Mouse (Mus musculus) lung, postnatal 36 days (tissue): ENCODE data around the gene Ifnlr1.
"Not testable (repeated sequence)": the region's sequence is repeated elsewhere in the genome, so short reads cannot be mapped to it uniquely, and the experiment has no call there.

Experiments
- DNase-seq: peaks from one replicate; pipeline ENCODE4 v3.0.0; 2022; ENCODE audit warnings: mixed read lengths

Gene Ifnlr1

DNA sequence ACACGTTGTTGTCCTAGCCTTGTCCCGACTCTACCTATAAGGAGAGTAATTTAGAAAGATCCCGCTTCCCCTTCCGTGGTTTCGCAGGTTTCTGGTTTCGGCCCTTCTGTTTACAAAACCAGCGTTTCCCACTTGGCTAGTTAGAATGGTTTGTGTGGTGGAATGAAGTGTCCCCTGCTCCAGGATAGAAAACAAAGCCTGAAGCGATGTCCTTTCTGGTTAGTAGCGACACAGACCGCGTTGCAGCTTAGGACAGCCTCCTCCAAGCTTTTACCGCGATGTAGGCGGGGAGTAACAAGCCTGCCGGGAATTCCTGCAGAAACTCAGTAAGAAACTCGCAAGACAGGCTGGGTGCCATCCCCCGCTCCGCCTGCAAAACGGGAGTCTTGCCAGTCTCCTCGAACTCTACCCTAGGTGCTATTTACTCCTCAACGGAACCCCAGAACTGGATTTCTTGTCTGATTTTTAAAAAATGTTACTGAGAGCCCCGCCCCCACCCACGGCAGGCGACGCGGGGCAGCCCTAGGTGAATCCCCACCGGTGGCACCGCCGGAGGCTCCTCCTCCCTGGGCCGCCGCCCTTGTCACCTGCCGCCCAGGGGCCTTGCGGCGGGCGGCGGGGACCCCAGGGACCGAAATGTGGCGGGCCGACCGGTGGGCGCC lies at the start of gene Ifnlr1:
Gene Ifnlr1, plus strand, starts transcription at position 382 of the 662 bp plus-strand sequence.
- peak; percentile 61 for DNase-seq

DNA sequence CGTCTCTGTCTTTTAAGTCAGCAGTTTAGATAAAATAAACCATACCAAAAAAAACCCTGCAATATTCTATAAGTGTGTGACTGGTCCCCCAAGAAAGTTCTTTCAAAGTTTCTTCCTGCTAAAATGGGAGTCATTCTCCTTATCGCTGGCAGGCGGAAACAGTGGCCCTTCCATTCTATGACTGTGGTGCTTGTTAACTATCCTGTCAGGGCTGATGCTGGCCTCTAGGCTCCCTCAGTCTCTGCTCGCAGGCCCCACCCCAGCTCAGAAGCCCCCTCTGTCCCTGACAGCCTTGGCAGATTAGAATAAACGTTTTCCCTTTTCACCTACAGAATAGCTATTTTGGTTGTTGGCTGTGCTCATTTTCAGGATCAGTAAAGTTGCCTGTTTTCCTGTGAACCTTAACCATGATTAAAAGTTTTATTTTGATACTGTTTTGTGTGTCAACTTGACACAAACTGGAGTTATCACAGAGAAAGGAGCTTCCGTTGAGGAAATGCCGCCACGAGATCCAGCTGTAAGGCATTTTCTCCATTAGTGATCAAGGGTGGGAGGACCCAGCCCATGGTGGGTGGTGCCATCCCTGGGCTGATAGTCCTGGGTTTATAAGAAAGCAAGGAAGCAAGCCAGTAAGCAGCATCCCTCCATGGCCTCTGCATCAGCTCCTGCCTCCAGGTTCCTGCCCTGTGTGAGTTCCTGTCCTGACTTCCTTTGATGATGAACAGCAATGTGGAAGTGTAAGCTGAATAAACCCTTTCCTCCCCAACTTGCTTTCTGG lies 44.6 kb upstream of the Ifnlr1 start:
- not testable (repeated sequence) for DNase-seq

DNA sequence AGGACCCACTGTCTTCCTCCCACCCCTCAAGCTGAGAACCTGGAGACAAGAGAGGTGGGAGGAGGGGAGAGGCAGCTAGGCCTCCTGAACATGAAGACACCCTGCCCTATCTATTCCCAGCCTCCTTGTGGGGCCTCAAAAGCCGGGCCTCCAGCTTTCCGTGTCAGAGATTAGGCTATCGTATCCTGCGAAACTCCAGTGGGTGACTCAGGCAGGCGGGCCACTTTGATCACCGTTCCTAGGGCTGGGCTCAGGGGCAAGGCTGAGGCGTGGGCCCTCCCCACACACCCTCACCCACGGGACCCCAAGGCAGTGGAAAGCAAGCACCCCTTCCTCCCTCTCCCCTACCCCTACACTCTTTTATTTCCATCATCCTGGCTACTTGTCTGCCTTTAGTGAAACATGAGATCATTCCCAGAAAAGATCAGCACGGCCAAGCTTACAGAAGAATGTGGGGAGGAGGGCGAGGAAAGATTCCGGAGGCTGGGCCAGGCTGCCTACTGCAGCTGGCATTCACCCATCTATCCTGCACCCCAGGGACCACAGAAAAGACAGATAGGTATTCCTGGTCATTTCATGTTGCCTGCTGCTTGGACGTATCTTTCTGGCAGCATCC lies 41.0 kb upstream of the Ifnlr1 start:
- no peak for DNase-seq

DNA sequence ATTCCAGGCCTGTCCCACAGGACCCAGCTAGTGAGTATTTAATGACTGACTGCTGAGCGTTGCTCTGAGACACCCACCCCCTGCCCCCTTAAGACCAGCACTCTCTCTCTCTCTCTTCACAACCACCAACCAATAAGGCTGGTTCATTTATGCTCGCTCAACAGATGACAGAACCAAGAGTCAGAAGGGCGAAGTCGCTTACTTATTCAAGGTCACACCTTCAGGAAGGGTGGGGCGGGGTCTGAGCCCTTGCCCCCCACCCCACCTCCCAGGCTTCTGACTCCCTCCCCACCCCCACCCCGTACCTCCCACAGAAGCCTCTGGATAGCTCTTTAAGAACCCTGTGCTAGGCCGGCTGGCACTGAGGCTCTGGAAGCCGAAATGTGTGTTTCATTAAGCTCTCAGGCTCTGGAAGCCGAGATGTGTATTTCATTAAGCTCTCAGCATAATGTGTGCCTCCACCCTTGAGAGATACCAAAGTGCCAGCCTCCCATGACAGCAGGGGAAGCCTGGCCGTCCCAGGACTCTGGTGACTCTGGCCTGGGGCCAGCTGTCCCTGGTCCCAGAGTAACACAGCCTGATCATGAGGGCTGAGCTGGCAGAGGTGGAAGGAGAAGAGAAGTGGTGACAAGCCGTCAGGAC lies 33.0 kb upstream of the Ifnlr1 start:
- DNase-seq = no peak

DNA sequence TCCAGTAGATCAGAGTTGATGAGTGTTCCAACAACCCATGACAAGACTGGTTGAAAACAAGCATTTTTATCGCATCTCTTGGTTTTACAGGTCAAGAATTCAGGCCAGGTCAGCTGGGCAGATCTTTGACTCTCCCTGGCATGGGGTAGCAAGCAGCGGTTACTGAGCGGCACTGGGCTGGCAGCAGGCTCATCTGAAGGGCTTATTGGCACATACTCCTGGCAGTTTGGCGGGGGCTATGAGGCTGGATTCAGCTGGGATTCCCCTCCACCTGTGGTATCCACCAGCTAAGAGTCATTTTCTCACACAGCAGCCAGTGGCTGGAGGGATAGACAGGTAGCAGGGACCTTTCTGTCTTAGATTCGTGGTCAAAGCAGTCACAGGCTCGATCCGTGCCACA lies 32.1 kb upstream of the Ifnlr1 start:
- no peak for DNase-seq

DNA sequence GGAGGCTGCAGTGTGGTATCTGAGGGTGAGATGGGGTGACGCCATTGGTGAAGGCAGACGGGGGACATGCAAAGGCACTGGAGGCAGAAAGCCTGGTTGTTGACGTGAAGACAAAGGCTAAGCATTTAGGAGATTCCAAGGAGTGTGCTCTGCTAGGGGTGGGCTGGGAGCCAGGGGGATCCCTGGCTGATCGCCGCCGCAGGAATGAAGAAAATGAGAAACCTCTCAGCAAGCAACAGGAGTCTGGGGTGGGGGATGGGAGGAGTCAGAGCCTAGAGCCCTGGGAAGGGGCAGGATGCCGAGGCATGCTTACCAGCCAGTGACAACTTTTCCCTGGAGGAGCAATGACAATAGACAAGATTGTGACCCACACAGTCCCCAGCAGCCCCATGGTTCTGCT lies 30.6 kb upstream of the Ifnlr1 start:
- peak; percentile 34 for DNase-seq

DNA sequence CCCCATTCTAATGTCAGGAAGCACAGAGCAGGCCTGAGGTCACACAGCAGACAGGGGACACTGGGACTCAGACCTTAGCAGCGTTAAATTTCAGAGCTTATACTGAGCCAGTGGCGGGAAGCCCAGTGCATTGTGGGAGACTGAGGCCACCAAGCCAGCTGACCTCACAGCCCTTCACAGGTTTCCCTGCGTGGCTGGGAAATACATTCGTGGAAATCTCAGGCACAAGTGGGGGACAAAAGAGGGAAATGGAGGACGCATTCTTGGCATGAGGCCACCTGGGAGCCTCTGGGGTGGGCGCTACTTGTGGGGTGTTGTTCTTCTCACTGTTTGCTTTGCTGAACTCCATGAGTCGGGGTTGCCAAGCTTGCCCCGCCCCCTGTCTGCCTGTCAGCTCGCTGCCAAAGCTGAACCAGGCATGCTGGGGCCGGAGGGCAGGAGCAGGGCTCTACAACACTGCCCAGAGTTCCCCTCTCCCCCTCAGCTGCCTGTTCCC lies 29.9 kb upstream of the Ifnlr1 start:
- peak; percentile 48 for DNase-seq

DNA sequence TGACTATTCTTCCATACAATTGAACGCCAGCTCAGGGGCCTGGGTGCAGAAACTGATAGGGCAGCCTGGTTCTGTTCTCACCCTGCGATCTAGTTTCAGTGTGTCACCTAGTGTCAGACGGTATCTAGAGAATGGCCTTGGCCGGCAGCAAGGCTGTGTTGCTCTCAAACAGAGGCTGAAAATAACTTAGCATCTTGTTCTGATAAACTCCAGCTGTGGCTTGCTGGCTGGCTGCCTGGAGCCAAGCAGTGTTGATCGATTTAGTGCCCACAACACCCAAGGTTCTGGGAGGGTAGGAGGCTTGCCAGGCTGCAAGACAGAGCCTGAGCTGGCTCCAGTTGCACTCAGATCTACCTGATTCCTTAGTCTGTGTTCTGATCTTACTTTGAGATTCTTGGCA lies 27.6 kb upstream of the Ifnlr1 start:
- peak; percentile 24 for DNase-seq

DNA sequence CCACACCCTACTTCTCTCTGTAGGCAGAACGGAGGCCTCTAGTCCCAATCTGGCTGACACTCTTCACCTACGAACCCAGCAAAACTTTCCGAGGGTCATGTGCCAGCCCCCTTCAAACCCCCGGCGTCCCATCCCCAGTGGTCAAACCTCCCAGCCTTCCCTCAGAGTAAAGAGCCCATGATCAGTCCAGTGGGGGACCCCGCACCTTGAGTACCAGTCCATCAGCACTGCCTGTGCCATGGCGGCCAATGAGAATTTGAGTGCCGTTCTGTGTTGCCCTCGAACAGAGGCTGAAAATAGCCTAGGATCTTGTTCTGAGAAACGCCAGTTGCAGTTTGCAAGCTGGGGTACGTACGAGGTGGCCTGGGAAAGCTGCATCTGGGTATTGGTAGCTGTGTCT lies 27.2 kb upstream of the Ifnlr1 start:
- DNase-seq = no peak

DNA sequence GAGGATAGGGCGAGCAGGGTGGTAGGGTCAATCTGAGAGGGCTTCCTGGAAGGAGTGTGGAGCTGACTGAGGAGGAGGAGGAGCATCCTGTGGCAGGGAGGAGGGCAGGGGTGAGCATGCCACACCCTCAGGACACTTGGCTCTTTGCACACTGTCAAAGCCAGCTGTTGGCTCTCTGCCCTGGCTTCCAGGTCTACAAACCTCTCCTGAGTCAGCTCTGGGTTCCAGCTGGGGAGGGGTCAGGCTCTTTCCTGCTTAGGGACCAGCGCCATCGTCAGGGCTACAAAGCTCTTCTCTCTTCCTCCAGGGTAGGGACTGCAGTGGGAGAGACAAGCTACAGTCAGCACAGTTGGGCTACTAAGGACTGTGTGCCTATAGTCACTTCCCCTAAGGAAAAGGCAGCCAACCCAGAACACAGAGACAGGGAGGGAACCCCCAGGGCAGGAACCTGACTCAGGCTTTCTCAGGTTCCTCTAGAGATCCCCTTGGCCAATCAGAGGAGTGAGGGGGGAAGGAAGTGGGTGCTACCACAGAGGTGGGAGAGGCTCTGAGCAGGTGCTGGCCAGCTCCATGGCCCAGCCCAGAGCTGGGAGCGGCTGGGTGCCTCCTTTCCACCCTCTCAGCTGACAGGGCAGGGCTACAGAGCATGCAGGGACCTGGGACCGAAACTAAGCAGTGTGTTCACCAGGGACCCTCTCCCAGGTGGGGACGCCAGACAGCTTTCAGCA lies 24.8 kb upstream of the Ifnlr1 start:
- DNase-seq = peak; percentile 32

DNA sequence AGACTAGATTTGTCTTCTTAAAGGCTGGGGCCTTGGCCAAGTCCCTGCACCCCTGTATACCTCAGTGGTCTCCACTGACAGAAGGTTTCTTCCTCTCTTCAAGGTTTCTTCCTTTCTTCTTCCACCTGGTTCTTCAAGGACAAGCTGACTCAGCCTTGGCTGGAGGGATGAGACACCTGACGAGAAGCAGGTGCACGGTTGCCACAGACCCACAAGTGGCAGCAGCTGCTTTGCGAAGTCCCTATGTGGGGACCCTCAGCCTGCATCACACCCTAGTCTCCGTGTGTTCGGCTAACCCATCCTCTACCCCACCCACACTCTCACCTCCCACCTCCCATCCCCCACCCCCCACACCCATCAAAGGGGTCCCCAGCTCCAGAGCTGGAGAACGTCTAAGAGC lies 24.1 kb upstream of the Ifnlr1 start:
- DNase-seq = no peak

DNA sequence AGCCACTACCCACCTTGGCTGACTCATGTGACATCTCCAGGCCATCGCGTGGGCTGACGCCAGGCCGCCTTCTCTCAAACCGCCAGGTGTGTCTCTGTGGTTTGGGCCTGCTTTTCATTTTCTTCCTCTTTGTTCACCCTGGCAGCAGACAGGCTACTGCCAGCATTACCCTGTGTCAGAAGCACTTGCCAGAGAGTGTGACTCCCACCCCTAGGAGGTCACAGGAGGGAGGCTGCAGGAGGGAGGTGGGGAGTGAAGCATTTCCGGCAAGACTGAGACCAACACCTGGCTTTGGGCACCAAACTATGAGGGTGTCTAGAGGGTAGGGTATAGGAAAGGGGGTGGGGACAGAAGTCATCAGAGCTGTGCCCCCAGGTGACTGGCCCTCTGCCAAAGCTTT lies 21.4 kb upstream of the Ifnlr1 start:
- no peak for DNase-seq

DNA sequence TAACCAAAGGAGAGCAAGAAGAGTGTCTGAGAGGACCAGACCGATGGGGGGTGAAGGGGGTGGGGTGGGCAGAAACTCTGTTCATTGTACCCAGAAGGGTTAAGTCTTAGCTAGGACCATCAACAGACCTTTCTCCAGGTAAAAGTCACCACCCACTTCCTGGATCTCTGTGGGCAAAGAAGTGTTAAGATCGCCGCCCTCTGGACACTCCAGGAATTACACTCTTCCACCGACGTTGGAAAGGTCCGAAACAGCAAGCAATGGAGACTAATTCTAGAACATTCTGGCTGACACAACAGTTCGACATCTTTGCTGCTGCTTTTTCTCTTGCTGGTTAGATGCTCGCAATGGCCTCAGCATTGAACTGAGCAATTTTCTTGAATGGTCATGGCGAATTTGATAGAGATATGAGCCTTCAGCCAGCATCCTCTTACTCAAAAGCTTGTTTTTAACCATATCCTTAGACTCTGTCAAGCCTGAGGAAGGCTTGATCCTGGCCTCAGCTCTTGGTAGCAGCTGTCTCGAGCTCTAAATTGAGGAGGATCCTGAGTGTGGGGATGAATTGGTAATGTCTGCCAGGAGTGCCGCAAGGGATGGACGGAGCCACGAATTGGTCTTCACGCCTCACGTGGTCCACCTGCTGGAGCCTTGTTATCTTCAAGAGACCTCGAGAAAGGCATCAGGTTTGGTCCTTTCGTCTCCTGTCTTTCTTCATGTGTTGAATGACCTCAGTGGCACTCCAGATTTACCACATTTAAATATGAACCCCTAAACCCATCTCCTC lies 19.7 kb upstream of the Ifnlr1 start:
- DNase-seq = peak; percentile 80

DNA sequence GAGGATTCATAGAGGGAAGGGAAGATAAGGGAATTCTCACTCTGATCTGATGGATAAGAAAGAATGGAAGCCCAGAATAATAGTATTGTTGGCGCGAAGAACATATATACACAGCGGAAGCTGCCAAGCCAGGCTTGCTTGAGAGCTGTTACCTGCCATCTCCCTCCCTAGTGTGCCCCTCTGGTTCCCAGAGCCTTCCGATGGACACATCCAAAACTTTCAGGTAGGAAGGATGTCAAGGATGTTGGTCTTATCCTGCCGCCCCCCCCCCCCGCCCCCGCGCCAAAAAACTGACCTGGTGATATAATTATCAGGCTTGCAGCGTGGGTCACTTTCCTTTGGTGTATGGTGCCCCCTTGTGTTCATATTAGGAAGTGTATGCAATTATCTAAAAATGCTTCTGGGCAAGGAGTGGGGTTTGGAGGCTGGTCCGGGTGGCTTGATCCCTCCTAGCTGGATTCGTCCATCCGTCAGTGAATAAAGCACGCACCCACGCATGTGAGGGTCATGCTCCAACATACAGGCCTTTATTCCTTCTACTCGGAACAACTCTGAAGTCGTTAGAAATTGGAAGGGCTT lies 18.7 kb upstream of the Ifnlr1 start:
- DNase-seq = peak; percentile 80

DNA sequence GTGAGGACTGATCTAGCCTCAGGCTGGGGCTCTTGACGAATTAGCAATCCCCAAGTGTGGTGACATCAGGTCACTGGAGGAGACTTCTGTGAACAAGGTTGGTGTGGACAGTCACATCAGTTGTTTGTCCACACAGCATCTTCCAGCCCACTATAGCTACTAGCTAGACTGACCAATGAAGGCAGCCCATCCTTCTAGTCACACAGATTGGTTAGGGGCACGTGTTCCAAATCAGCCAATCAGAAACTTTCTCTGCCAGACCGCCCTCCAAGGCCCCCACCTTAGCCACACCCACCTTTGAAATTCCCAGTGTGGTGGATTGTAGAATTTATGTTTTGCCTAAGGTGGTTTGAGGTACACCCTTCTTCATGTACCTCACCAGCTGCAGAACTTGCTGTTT lies 12.6 kb upstream of the Ifnlr1 start:
- no peak for DNase-seq

DNA sequence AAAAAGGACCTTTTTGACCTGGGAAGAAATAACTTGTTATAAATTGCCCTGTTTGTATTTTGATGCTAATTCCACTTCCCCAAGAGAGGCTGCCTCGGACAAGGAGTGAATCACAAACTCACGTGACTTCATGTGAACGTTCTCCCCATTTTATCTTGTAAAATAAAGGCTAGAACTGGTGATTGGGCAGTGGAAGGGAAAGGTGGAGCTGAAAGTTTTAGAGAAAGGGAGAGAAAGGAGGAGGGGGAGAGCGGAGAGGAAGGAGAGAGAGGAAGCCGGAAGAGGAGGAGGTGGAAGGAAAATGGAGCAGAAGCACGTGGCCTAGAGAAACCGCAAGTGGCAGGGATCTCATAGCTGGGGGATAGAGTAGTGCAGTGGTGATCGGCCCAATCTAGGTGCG lies 11.1 kb upstream of the Ifnlr1 start:
- DNase-seq = no peak

DNA sequence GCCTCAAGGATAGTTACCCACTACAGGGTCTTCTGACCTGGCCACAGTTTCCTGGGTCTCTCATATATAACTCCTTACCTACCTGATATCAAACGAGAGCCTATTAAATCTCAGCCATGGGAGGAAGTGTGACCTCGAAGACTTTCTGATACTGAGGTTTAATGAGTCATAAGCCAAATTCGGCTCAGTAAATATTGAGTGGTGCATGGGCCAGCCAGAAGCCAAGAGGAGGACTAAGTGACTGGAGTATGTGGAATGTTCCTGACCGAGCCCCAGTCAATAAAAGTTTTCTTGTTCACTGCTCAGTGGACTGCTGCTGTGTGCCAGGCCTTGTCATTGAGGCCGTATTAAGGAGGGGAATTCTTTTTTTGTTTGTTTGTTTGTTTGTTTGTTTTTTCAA lies 9.6 kb upstream of the Ifnlr1 start:
- DNase-seq = peak; percentile 74

DNA sequence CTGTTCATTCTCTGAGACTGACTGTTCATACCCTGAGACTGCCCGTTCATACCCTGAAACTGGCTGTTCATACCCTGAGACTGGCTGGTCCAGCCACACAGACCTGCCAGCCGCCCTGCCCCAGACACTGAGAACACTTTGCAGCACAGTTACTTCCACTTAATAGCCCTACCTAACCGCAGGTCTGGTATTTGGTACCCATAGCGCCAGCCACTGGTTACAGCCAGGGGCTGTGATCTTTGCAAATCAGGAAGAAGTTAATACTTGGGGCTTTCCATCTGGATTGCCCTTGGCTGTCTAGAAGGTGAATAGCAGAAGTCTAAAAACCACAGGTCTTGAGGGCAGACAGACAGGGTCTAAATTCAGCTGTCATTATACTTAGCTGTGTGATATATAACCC lies 6.8 kb upstream of the Ifnlr1 start:
- peak; percentile 38 for DNase-seq

DNA sequence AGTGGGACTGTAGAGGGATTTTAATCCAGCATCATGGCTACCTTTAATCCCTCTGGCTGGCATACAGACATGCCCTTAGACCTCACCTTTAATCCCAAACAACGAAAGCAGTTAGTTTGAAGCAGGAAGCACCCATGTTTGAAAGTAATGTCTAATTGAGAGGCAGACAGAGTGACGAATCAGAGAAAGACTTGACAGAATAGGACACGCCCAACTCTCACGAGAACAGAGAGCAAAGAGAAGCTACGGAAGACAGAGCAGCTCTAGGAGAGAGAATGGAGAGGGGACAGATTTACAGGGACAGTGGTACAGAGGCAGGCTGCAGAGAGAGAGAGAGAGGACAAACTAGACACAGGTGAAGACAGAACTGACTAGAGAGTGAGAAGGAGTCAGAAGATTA lies 4.3 kb upstream of the Ifnlr1 start:
- DNase-seq = no peak

DNA sequence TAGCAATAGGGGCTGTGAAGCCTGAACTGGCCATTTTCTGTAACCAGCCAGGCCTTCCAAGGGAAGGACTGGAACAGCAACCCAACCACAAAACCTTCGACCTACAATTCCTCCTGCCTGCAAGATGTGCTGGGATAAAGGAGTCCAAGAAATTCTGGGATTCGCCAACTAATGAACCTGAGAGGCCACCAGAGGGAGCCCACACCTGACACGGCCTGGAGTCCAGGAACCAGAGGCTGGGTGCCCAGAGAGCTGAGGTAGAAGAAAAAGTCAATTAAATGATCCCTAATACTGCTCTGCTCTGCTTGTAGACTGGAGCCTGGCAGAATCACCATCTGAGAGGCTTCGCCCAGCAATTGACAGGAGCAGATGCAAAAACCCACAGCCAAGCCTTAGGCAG lies 2.5 kb upstream of the Ifnlr1 start:
- peak; percentile 75 for DNase-seq

DNA sequence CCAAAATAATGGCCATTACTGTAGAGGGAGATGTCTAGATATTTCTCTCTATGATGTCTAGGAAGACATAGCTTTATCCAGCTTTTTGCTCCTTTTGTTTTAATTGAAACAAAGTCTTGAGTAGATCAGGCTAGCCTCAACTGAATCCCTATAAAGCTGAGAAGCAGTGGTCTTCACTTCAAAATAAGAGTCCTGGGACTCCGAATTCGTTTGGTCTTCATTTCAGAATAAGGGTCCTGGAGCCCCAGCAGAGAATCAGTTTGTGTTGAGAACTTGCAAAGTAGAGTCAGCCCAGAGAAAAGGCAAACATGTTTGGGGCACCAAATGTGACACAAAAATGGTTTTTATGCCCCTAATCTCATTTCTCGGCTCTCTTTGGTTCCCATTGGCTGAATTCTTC lies 1.4 kb upstream of the Ifnlr1 start:
- peak; percentile 22 for DNase-seq

DNA sequence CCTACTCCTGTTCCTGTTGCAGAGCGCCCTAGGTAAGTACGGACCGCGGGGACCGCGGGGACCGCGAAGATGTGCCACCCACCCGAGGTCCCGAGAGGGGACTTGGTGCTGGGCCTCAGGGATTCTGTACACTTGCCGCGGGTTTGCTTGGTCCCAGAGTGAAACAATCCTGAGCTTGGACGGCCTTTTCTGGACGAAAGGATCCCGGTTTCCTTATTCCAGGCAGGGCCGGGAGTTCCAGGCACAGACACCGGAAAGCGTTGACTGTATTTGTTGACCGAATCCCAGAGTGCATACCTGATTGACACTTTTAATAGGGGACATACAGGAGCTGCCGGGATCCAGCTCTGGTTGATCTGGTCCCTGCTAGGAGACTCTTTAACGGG lies 474 bp downstream of the Ifnlr1 start:
- DNase-seq = peak; percentile 18
